Mouse (Mus musculus) monocyte, adult 5-6 weeks (primary cell): ENCODE data around the gene St8sia6. TPM values are rescaled to one million over a fixed set of nuclear protein-coding genes. Genes with fewer than 3 reads are reported as not detected.
"Not testable (repeated sequence)": the region's sequence is repeated elsewhere in the genome, so short reads cannot be mapped to it uniquely, and the experiment has no call there.

Experiments used
- ATAC-seq: fragments of 153-309, 156-312 bp; replicated peaks from 2 replicates; pipeline ENCODE4 v1.8.0; 2017; ENCODE audit warnings: mild to moderate bottlenecking; ENCODE audit not compliant: low TSS enrichment, insufficient number of reproducible peaks, severe bottlenecking, poor library complexity, low FRiP score
- total RNA-seq: library from RNA; stranded (forward); fragments of 200-1000, 200-491, 200-594 nt; gene quantifications from 3 replicates; pipeline ENCODE4 v1.2.3, GENCODE M21; 2017

The St8sia6 gene
- total RNA-seq, 1 experiment from 2014 or later: 11.8 TPM

DNA sequence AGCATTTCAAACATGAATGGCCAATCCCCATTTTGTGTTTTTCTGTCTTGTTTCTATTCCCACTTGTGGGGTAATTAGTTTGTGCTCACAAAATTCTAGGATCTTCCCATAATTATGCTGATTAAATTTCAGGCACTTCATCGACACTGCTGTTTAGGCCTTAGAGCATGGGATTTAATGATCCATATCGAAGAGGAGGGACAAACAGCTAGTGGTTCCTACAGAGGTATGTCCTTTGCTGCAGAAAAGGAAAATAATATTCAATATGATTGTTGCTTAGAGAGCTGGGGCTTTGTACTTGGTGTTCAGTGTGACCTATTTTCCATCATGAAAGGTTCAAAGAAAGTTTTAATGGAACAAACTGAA, 110.7 kb downstream of the St8sia6 start:
- ATAC-seq: no peak

DNA sequence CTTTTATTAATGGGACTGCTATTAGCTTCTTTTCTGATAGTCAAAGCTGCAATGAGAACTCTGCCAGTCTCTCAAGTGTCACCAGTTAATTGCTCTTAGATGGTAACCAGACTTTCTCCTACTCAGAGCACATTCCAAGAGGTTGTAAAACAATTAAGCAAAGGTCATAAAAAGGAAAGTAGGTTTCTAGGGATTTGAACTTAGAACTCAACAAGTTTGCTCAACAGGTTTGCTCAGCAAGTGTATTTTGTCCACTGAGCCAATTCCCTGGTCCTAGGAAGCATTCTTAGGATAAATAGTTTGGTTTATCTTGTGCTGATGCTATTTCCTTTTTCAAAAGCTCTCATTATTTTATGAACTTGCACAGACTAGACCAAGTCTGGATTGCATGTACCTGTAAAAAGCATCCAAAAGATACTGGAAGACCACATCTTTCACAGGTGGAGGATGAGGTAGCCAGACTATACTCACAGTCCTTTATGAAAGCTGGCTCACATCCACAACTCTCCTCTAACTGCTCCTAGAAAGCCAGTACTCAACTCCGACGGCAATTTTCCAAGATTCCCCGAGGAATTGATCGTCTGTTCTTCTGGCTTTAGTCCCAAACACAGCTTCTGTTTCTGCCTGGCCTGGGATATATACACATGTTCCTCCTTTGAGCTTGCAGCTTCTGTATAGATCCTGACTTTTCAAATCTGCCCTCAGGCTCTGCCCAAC, 111.2 kb downstream of the St8sia6 start:
- ATAC-seq: no peak

DNA sequence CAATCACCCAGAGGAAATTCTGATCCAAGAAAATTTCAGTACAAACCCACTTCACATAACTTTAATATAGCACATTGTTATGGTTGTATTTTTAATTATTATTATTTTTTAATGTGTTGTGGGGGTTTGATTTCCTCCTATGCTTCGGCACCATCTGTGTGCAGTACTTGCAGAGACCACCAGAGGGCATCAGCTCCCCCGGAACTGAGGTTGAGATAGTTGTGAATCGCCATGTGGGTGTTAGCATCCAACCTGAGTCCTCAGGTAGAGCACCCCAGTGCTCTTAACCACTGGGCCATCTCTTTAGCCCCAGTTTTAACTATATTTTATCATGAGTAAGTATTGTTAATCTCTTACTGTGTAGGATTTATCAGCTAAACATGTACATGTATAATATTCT, 120.9 kb downstream of the St8sia6 start:
- ATAC-seq: no peak

DNA sequence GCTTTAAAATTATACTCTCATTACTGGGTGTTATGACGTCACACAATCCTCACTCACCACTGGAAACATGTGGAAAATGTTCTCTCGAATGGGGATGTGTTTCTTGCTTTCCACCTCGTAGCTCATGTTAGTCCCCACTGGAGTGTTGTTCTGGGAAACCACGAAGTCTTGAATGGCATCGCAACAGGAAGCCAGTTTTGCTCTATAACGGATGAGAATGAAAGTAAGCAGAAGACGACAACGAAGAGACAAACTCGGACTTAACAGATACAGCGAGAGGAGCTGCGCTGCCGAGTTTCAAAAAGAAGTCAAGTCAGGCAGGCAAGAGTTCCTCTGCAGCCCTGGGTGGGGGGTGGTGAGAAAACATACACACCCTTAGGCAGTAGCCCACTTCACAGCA, 121.4 kb downstream of the St8sia6 start:
- ATAC-seq: no peak

DNA sequence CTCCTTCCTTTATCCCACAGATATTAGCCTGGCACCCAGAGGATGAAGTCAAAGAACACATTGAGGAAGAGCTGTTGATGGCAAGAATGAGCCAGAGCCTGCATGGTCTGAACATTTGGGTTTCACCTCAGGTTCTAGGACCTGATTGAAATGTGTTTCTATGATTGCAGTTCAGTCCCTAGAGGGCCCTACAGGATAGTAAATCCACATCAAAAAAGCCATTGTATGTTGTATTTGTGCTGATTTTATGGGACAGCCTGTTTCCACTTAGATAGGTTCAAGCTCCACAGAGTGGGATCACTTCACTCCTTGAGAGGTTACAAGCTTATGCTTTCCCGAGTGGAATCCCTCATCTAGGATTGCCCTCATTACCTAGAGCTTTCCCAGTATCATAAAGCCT, 159.0 kb downstream of the St8sia6 start:
- ATAC-seq: no peak

DNA sequence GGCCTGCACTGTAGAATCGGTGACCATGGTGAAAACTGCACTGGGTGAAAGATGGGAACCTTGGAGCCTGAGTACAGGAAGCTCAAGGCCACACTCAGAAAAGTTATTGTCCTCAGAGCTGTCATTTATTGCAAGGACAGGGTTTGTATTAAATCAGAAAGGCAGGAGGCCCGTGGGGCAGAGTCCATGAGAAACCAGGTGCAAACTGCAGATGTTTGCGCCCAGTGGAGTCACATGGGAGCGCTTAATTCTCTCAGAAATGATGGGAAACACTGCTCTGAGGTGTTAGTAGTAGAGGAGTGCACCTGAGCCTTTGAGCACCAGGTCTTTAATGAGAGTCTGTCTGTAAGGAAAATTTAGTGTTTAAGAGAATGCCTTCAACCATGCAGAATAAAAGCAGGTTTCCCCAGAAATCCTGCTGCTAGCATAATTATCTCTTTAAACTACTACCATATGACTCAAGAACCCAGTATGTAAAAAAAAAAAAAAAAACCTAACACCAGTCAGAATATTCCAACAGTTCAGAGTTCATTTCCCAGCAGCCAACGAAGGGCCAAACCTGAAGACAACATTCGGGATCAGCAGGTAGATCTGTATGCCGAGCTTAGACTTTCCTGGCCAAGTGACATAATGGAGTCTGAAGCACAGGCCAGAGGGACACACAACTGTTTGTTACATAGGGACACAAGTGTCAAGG, 163.6 kb downstream of the St8sia6 start:
- no peak for ATAC-seq

DNA sequence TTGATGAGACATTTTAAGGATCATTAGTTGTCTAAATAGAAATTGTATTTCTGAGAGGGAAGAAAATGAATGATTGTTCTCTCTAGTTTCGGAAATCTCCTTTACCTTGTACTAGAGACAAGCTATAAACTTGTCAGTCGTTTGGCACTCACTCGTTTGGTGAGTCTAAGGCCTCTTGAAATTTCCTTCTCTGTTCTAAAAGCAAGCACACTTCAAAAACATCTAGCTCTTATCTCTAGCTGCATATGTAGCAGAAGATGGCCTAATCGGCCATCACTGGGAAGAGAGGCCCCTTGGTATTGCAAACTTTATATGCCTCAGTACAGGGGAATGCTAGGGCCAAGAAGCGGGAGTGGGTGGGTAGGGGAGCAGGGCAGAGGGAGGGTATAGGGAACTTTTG, 190.2 kb downstream of the St8sia6 start:
- not testable (repeated sequence) for ATAC-seq

DNA sequence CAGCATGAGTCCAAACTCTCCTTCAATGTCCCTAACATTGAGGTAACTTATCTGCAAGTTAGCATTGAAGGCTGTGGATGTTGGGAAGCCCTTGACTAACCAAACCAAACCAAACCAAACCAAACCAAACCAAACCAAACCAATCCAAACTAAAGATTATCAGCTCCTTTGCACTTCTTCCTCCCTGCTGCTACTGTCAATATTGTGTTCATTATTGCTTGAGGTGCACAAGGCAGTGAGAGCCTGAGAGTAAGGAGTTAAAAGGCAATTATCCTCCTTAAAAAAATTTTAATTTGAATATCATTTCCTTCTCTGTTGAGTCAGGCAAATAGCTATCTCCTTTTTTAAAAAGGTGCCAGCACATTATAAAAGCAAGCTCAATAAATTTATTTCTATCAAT, 190.8 kb downstream of the St8sia6 start:
- ATAC-seq: no peak

Other genes with a start within 250 kb of the St8sia6 start
- gene Trdmt1, start 249.4 kb downstream of the St8sia6 start, total RNA-seq: 5.6 to 15.4 TPM (median 15.0 TPM) in 3 replicates
- gene Vim, start 220.1 kb downstream of the St8sia6 start, total RNA-seq: 1,067 to 1,239 TPM (median 1,097 TPM) in 3 replicates